ENCODE assay signal across 27 mouse cellular contexts in the genomic region with DNA sequence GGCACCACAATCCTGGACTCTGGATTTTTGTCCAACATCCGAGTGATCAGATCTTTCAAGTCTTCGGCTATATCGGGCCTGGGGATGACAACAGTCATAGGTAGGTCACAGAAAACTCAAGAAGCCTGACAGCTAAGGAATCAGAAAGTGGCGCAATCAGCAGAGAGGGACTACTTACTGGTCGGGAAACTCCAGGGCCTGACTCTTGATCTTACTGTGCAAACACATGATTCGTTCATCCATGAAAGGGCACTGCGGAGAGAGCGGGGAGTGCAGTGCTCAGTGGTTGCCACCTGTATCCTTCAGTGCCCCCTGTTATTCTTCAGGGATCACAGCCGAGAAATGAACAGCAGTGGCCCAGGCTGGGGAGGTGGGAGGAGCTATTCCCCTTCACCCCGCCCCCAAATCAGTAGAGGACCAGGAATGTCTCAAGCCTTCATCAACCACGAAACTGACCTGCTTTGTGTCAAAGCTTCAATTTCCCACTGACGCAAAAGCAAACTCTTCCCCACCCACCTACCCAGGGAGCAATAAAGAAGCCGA. TPM values are rescaled to one million over a fixed set of nuclear protein-coding genes. Genes with fewer than 3 reads are reported as not detected.
DNase-seq lines count a peak whose midpoint lies in the region; ATAC-seq and TF ChIP-seq lines count a peak whose summit lies in the region.
"Had no signal": no experiment of that assay in that cellular context is flagged by ENCODE, and none has a peak within 500 bp of the region (broad histone marks: within the 10 kb centered on the region; RNA-seq: fewer than 3 reads in every experiment).

No protein-coding gene starts in this region.

- H3K36me3 ChIP-seq in testis, adult 2 months (ENCODE audit: control insufficient read depth, insufficient read depth, low read length) = no peaks in the 10 kb centered on the region
- peaks cover 61% of the 10 kb centered on the region for H3K36me3 ChIP-seq in midbrain, postnatal 0 days (ENCODE audit: insufficient read depth, low read length)

- TF ChIP-seq POLR2A in testis, adult 2 months (IDR thresholded peaks at IDR 0.05; ENCODE audit: control insufficient read depth, low read depth, low read length) = no peak

- 82% methylated on average over 13 of the region's 13 CpGs for WGBS in midbrain, postnatal 0 days

- no peaks in the 10 kb centered on the region for H3K9me3 ChIP-seq in midbrain, postnatal 0 days (ENCODE audit: low read length)
- H3K9me3 ChIP-seq: embryonic facial prominence, embryonic 15.5 days; forebrain, embryonic 10.5 days; G1E; heart, embryonic 13.5 days; hindbrain, embryonic 12.5 days had no signal

- H3K9ac ChIP-seq in midbrain, postnatal 0 days (replicated peaks; ENCODE audit: low read length, poor library complexity, severe bottlenecking) = no peak overlapping the region
- H3K9ac ChIP-seq: embryonic facial prominence, embryonic 15.5 days; heart, embryonic 13.5 days; hindbrain, embryonic 12.5 days had no signal

- peak overlapping the region; percentile 84 for H3K4me3 ChIP-seq in testis, adult 2 months (ENCODE audit: control insufficient read depth, low read depth, low read length)
- H3K4me3 ChIP-seq in midbrain, postnatal 0 days (ENCODE audit: low read depth, low read length) = no peak overlapping the region
- H3K4me3 ChIP-seq: embryonic facial prominence, embryonic 15.5 days; erythroblast, embryonic 14.5 days; forebrain, embryonic 10.5 days; gastrocnemius, adult 2 months; heart, embryonic 13.5 days; hindbrain, embryonic 12.5 days had no signal

- no peaks in the 10 kb centered on the region; the same call in 1 of the 2 replicates for H3K4me1 ChIP-seq in testis, adult 2 months (ENCODE audit: control insufficient read depth, insufficient read depth, low read length)
- H3K4me1 ChIP-seq in midbrain, postnatal 0 days (ENCODE audit: insufficient read depth, low read length) = no peaks in the 10 kb centered on the region
- H3K4me1 ChIP-seq: embryonic facial prominence, embryonic 15.5 days; forebrain, embryonic 10.5 days; heart, embryonic 13.5 days; hindbrain, embryonic 12.5 days had no signal

- no peak for TF ChIP-seq CTCF in testis, adult 2 months (IDR thresholded peaks at IDR 0.05; ENCODE audit: control insufficient read depth, insufficient read depth, insufficient replicate concordance, low read depth, low read length)
- no peak for TF ChIP-seq CTCF in midbrain, postnatal 0 days (IDR thresholded peaks at IDR 0.05)

- intact Hi-C loops in heart, postnatal 14 days (cut with DNase I) = no loop called here

- H3K27me3 ChIP-seq in testis, adult 2 months (ENCODE audit: control insufficient read depth, insufficient read depth, low read length) = no peaks in the 10 kb centered on the region
- H3K27me3 ChIP-seq in midbrain, postnatal 0 days (ENCODE audit: insufficient read depth, low read length) = no peaks in the 10 kb centered on the region
- H3K27me3 ChIP-seq: embryonic facial prominence, embryonic 15.5 days; heart, embryonic 13.5 days; hindbrain, embryonic 12.5 days had no signal

- ATAC-seq in midbrain, postnatal 0 days (ENCODE audit: low FRiP score) = no peak
- ATAC-seq: CD4-positive, CD25-positive, alpha-beta regulatory T cell, adult 4 months; forebrain, embryonic 14.5 days; hindbrain, embryonic 16.5 days had no signal

- H3K4me2 ChIP-seq in midbrain, postnatal 0 days (ENCODE audit: low read depth, low read length, poor library complexity, severe bottlenecking) = no peak overlapping the region
- H3K4me2 ChIP-seq: embryonic facial prominence, embryonic 15.5 days; heart, embryonic 13.5 days; hindbrain, embryonic 12.5 days had no signal

- peak; percentile 71 for DNase-seq in heart, adult 11 months
- DNase-seq in heart, postnatal 14 days = no peak
- no peak for DNase-seq in testis, postnatal 14 days (ENCODE audit: low spot score)
- DNase-seq in ZHBTc4 (ENCODE audit: low read depth, low spot score) = peak; percentile 50
- no peak for DNase-seq in embryo, embryonic 10.5 days (ENCODE audit: low spot score)
- no peak for DNase-seq in midbrain, postnatal 0 days (ENCODE audit: low spot score)
- DNase-seq in left cerebral cortex, adult 8-10 months (ENCODE audit: low spot score in 2 of 2) = no peak
- DNase-seq: adrenal gland, adult 2 months; adrenal gland, postnatal 25 days; B cell, adult 2 months; cerebellum, adult 18-20 months; cerebellum, adult 9-11 months; cerebellum, postnatal 36 days; embryo, embryonic 11 days; gastrocnemius, adult 2 months; gastrocnemius, postnatal 25 days; heart, postnatal 4 days had no signal

- no peak overlapping the region for H3K27ac ChIP-seq in testis, adult 2 months (ENCODE audit: control insufficient read depth, insufficient read depth, low read depth, low read length)
- H3K27ac ChIP-seq in midbrain, postnatal 0 days (ENCODE audit: low read depth, low read length) = no peak overlapping the region
- H3K27ac ChIP-seq: embryonic facial prominence, embryonic 15.5 days; forebrain, embryonic 10.5 days; gastrocnemius, adult 2 months; heart, embryonic 13.5 days; hindbrain, embryonic 12.5 days had no signal

RNA-seq across cellular contexts. Expression of a gene that starts 35.3 kb away (rescaled TPM):
- total RNA-seq in heart, postnatal 14 days (2021) = 10 to 100 TPM; 11.4 to 11.7 TPM
- 18.9 and 22.3 TPM in 2 replicates for polyA plus RNA-seq in testis, adult 2 months (2012; rRNA removed)
- total RNA-seq in midbrain, postnatal 0 days (2014; rRNA removed) = 70.5 and 70.9 TPM in 2 replicates
- polyA plus RNA-seq in midbrain, postnatal 0 days (2015; fragmentation: Nextera tagmentation; extraction: Ambion mirVana) = 66.8 and 67.5 TPM in 2 replicates
- total RNA-seq in left cerebral cortex, adult 8-10 months (2022) = 100 to 1,000 TPM; 193 to 209 (median 196) TPM

RNA-seq across cellular contexts. Expression of a gene that starts 36.6 kb away (rescaled TPM):
- total RNA-seq in heart, postnatal 14 days (2021) = 10 to 100 TPM; 13.5 to 14.1 TPM
- polyA plus RNA-seq in testis, adult 2 months (2012; rRNA removed) = 7.8 and 9.0 TPM in 2 replicates
- 15.0 and 19.4 TPM in 2 replicates for total RNA-seq in midbrain, postnatal 0 days (2014; rRNA removed)
- 14.7 and 16.1 TPM in 2 replicates for polyA plus RNA-seq in midbrain, postnatal 0 days (2015; fragmentation: Nextera tagmentation; extraction: Ambion mirVana)
- 10 to 100 TPM; 18.1 to 24.5 (median 23.6) TPM for total RNA-seq in left cerebral cortex, adult 8-10 months (2022)

Comparison
In these comparisons a context has a peak if more than half of its experiments do, and no peak if none do; other contexts are left out.
1. DNase-seq: peak in heart, adult 11 months (single experiment) and ZHBTc4 (single experiment); none in heart, postnatal 14 days (0 of 2), testis, postnatal 14 days (single experiment), embryo, embryonic 10.5 days (single experiment), midbrain, postnatal 0 days (single experiment) and left cerebral cortex, adult 8-10 months (0 of 2).